Mouse (Mus musculus): ENCODE results near the gene Pole.

The Pole gene

GRCm38 (mm10) chr5:110285770-110286445, at the start of gene Pole, which contains the start of gene Pxmp2:
Gene Pole, plus strand, starts transcription at chr5:110286306.
Gene Pxmp2, minus strand, starts transcription at chr5:110286186.
- peak; percentile 93 for DNase-seq (ENCODE audit: low read depth)

- DNase-seq (ENCODE audit: low read depth), result peak; percentile 51
Observed at GRCm38 (mm10) chr5:110244091-110244490, 42.0 kb upstream of the Pole start.

GRCm38 (mm10) chr5:110266941-110267340, 19.2 kb upstream of the Pole start:
- DNase-seq (ENCODE audit: low read depth), result no peak

DNA sequence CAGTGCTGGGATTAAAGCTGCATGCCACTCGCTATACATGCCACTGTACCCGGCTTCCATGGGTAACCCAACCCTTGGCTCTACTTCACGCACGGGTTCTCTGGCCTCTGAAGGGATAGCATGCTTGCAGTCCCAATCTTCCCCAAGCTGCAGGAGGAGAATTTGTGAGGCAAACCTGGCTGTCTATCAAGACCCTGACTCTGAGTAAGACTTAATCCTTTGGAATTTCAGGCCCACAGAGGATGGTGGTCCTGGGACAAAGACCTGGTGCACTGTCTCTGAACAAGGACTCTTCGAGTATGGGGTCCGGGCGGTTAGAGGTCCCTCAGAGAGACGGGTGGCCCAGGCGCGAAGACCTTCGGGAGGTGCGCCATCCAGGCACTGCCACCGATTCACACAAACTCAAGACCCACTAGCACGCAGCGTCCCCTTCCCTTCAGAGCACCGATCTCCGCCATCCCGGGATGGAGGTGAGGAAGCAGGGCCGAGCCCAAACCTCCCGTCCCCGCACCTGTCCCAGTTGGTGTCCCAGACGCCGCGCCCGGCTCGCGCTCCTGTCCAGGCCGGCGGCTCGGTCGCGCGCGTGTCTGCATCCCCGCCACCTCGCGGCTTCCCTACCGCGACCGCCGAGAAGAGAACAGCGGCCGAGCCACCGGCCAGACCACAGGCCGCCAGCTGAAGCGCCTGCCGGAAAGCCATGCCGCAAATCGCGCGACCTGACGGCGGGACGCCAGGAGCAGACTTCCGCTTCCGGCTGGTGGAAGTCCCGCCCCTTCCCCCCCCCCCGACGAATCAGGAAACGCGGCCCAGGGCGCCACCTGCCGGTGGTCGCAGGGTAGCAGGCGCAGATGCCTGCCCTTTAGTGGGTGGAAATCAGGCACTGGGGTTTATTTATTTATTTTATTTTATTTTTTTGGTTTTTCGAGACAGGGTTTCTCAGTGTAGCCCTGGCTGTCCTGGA, 16.7 kb upstream of the Pole start, which contains the start of gene Pgam5:
TSS of gene Pgam5 (minus strand) at position 773 of the 961 bp plus-strand sequence.
- DNase-seq (ENCODE audit: low read depth), result peak; percentile 94

DNA sequence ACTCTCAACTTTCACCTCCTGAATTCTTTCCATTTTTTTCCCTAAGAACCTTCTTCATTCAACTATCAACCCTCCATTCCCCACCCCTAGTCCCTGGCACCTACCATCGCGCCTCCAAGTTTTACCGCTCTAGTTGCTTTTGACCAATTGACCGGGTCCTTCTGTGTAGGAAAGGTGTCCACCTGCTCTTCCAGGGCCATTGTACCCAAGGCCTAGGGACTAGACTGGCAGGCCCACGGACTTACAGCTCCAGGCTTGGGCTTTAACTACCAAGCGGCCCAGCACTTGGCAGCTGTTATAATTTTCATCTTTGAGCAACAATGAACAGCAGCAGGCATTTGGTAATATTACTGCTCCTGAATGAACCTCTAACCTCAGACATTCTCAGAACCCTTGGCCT, 15.9 kb upstream of the Pole start:
- no peak for DNase-seq (ENCODE audit: low read depth)

GRCm38 (mm10) chr5:110274147-110274546, 12.0 kb upstream of the Pole start:
- DNase-seq (ENCODE audit: low read depth), result no peak

- DNase-seq (ENCODE audit: low read depth), result no peak
Observed at GRCm38 (mm10) chr5:110274846-110275245, 11.3 kb upstream of the Pole start.

- no peak for DNase-seq (ENCODE audit: low read depth)
Observed at GRCm38 (mm10) chr5:110276391-110276790, 9.7 kb upstream of the Pole start.

DNA sequence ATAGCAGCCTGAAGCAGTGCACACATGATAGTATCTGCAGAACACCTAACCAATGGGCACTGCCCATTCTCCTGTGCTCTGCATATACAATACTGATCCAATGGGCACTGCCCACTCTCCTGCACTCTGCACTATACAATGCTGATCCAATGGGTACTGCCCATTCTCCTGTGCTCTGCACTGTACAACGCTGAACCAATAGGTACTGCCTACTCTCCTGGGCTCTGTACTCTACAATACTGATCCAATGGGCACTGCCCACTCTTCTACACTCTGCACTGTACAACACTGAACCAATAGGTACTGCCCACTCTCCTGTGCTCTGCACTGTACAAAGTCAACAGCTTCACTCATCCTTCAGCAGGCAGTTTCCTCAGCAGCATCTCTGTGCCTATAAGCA, 9.2 kb upstream of the Pole start:
- no peak for DNase-seq (ENCODE audit: low read depth)

DNA sequence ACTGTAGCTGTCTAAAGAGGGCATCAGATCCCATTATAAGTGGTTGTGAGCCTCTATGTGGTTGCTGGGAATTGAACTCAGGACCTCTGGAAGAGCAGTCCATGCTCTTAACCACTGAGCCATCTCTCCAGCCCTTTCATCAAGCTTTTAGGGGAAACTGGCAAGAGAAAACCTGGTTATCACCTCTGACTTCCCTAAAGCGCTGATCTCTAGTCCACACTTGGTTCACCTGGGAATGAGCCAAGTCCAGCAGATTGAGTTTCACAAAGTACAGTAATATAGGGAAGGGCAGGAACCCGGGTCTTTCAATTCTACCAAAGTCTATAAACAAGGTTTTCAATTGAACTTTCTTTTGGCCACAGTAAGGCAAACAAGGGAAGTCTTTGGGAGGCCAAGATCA, 4.1 kb upstream of the Pole start:
- no peak for DNase-seq (ENCODE audit: low read depth)

GRCm38 (mm10) chr5:110284536-110284935, 1.6 kb upstream of the Pole start:
- peak; percentile 93 for DNase-seq (ENCODE audit: low read depth)

DNA sequence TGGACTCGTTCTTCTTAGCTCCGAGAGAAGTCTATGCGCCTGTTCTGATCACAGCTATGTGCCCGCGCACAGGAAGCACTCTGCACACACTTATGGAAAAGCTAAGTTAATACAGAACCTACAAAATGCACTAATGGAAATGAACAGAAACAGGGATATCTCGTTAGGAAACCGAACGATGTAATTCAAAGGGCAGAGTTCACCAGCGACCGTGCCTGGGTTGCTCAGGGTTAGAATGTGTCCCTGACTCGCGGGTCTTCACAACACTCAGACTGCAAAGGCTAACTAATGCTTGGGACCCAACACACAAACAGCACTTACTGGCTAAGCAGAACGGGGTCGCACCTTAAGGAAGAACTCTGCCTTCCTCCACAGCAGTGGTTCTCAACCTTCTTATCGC, 950 bp upstream of the Pole start:
- DNase-seq (ENCODE audit: low read depth), result no peak

DNA sequence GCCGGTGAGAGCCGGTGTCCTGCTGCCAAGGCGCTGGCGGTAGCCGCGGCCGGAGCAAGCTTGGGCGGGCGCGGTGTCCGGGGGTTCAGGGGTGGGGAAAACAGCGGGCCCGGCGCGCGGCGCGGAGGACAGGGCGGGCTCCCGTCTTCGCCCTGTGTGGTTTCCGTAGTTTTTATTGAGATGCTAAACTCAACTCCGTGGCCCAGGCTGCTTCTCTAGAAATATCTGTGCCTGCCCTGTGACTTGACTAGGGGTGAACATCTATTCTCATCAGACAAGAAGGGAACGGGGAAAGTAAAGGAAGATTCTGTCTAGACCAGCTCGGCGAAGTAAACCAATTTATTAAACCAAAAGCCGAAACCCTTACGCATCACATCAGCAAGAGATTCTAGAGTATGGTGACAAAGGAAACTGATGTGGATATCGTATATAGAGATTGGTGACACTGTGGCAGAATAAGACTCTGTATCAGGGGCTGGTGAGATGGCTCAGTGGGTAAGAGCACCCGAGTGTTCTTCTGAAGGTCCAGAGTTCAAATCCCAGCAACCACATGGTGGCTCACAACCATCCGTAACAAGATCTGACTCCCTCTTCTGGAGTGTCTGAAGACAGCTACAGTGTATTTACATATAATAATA, 459 bp downstream of the Pole start:
- no peak for DNase-seq (ENCODE audit: low read depth)

GRCm38 (mm10) chr5:110287084-110287475, 974 bp downstream of the Pole start:
- DNase-seq (ENCODE audit: low read depth), result peak; percentile 42

DNA sequence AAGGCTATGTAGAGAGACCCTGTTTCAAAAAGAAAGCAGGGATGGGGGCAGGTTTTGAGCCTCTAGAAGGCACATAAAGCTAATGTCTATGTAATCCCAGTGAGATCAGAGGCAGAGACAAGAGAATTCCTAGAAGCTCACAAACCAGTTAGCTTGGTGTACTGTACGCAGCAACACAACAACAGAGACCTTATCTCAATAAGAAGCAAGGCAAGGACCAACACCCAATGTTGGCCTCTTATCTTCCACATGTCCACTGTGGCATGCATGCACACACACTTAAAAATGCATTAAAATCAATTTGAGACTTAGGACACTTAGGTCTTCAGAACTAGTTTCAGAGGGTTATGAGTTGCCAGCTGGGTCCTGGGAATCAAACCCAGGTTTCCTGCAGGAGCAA, 5.5 kb downstream of the Pole start:
- no peak for DNase-seq (ENCODE audit: low read depth)

- DNase-seq (ENCODE audit: low read depth), result no peak
Observed at GRCm38 (mm10) chr5:110296637-110297036, 10.5 kb downstream of the Pole start.

GRCm38 (mm10) chr5:110300591-110300990, 14.5 kb downstream of the Pole start:
- DNase-seq (ENCODE audit: low read depth), result no peak

DNA sequence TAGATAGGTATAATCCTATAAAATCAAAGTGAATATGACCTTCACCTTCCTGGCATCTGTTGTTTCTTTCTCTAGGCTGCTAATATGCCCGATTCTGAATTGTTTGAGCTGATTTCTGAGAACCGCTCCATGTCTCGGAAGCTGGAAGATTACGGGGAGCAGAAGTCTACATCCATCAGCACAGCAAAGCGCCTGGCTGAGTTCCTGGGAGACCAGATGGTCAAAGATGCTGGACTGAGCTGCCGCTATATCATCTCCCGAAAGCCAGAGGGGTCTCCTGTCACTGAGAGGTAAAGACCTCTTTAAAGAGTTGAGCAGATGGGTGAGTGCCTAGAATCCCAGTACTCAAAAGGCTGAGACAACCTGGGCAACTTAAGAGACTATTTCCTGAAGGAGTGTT, 22.8 kb downstream of the Pole start:
- no peak for DNase-seq (ENCODE audit: low read depth)

- DNase-seq (ENCODE audit: low read depth), result no peak
Observed at GRCm38 (mm10) chr5:110313127-110313526, 27.0 kb downstream of the Pole start.

GRCm38 (mm10) chr5:110330508-110330907, 44.4 kb downstream of the Pole start:
- DNase-seq (ENCODE audit: low read depth), result no peak

DNA sequence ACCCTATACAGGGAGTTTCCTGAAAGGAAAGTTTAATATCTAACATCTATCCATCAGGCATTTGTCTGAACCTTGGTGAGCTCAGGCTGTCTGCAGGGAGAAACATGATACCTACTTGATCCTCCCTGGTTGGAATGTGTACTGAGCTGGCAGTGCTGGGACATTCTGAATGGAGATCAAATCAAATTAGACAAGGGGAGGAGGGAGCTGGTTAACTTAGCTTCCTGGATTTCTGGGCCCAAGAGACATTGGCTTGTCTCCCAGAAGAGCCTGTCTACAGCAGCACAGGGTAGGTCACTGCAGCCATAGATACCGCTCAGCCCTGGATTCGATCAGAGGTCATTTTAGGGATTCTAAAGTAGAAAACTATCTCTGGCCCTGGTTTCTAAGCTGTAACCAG, 52.7 kb downstream of the Pole start:
- no peak for DNase-seq (ENCODE audit: low read depth)

DNA sequence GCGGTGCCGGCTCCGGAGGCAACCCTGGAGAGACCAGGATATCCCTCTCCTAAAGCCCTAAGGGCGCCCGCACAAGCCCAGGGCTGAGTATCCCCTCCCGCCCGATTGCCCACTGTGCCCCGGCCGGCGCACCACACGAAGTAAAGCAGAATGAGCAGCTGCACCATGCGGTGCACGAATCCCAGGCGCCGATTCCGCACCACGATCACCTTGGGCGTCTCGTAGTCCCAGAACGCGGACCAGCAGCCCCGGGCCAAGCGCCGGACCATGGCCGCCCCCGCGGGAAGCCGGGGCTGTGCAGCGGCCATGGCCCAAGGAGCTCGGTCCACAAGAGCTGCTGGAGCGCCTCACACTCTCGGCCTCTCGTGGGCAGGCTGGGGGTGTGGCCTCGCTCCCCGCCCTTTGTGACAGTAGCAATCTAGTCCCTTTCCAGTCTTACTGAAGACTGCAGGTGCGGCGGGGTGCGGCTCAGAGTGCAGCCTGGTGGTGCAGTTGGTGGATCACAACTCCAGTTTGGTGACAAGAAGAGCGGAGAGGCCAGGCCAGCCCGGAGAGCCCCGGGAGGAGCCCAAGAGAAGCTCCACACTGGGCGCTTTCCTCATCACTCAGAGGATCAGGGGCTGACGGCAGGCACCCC, 56.7 kb downstream of the Pole start, which contains the start of gene P2rx2:
TSS of gene P2rx2 (minus strand) at position 565 of the 637 bp plus-strand sequence.
- DNase-seq (ENCODE audit: low read depth), result no peak

Data from 416B (cell line).